Mouse (Mus musculus): Measurements from ENCODE around the gene Kcnh3. TPM values are rescaled to one million over a fixed set of nuclear protein-coding genes. Genes with fewer than 3 reads are reported as not detected.

Kcnh3 gene
- 0.06 and 0.15 TPM in 2 replicates for polyA plus RNA-seq (2015; fragmentation: Nextera tagmentation; extraction: Ambion mirVana)

DNA sequence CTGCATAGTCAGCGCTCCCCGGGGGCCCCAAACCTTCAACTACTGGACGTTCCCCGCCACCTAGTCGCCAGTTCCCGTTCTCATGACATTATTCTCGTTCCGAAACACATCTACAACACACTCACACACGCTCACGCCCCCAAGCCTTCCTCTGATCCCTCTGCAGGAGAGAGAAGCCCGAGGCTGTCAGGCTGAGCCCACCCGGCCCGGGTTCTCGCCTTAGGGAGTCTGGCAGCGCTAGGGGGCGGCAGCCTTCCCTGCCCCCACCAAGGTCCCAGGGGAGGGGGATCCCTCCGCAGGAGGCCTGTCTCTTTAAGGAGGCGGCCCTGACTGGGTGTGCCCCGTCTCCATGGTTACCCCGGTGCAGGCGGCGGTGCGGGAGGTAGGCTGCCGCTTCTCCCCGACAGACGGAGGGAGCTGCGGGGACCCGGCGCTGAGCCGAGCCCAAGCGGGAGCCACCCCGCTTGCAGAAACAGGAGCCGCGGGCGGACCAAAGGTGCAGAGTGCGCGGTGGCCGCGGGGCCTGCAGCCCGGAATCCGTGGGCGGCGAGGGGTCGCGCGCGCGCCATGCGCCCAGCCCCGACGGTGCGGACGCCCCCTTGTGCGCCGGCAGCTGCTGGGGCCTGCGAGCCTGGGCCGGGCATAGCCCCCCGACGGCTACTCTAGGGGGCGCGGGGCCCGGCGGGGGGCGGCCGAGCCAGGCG lies at the start of gene Kcnh3:
Gene Kcnh3 (plus strand): TSS at position 654 of the 704 bp plus-strand sequence.

GRCm38 (mm10) chr15:99251626-99252380 lies 27.1 kb downstream of the Kcnh3 start, which contains the start of gene Mcrs1:
Gene Mcrs1 (minus strand): TSS chr15:99251961.

Other genes starting within 250 kb of the Kcnh3 start
- 32.2 and 35.7 TPM in 2 replicates for gene Tuba1c, start 195.0 kb upstream of the Kcnh3 start, polyA plus RNA-seq (2015; fragmentation: Nextera tagmentation; extraction: Ambion mirVana)
- 0.68 and 1.4 TPM in 2 replicates for gene Prph, start 169.7 kb upstream of the Kcnh3 start, polyA plus RNA-seq (2015; fragmentation: Nextera tagmentation; extraction: Ambion mirVana)
- 5.8 and 7.8 TPM in 2 replicates for gene Troap, start 150.3 kb upstream of the Kcnh3 start, polyA plus RNA-seq (2015; fragmentation: Nextera tagmentation; extraction: Ambion mirVana)
- gene C1ql4, start 137.0 kb upstream of the Kcnh3 start, polyA plus RNA-seq (2015; fragmentation: Nextera tagmentation; extraction: Ambion mirVana) = not detected in 2 replicates
- 0.11 TPM in 1 of 2 replicates, not detected in the other for gene Dnajc22, start 131.7 kb upstream of the Kcnh3 start, polyA plus RNA-seq (2015; fragmentation: Nextera tagmentation; extraction: Ambion mirVana)
- gene Spats2, start 98.9 kb upstream of the Kcnh3 start, polyA plus RNA-seq (2015; fragmentation: Nextera tagmentation; extraction: Ambion mirVana) = 12.8 and 14.5 TPM in 2 replicates
- gene Mcrs1, start 27.1 kb downstream of the Kcnh3 start, polyA plus RNA-seq (2015; fragmentation: Nextera tagmentation; extraction: Ambion mirVana) = 100 and 106 TPM in 2 replicates
- 19.6 and 23.4 TPM in 2 replicates for gene Prpf40b, start 70.2 kb downstream of the Kcnh3 start, polyA plus RNA-seq (2015; fragmentation: Nextera tagmentation; extraction: Ambion mirVana)
- 0.09 and 0.10 TPM in 2 replicates for gene Fam186b, start 71.0 kb downstream of the Kcnh3 start, polyA plus RNA-seq (2015; fragmentation: Nextera tagmentation; extraction: Ambion mirVana)
- 9.2 and 11.1 TPM in 2 replicates for gene Fmnl3, start 145.6 kb downstream of the Kcnh3 start, polyA plus RNA-seq (2015; fragmentation: Nextera tagmentation; extraction: Ambion mirVana)
- 172 and 228 TPM in 2 replicates for gene Tmbim6, start 168.0 kb downstream of the Kcnh3 start, polyA plus RNA-seq (2015; fragmentation: Nextera tagmentation; extraction: Ambion mirVana)
- 6.8 and 7.2 TPM in 2 replicates for gene Nckap5l, start 232.9 kb downstream of the Kcnh3 start, polyA plus RNA-seq (2015; fragmentation: Nextera tagmentation; extraction: Ambion mirVana)
- 11.0 and 11.6 TPM in 2 replicates for gene Bcdin3d, start 249.9 kb downstream of the Kcnh3 start, polyA plus RNA-seq (2015; fragmentation: Nextera tagmentation; extraction: Ambion mirVana)